Mouse (Mus musculus): ENCODE results near the gene Cdnf. TPM values are rescaled to one million over a fixed set of nuclear protein-coding genes. Genes with fewer than 3 reads are reported as not detected.
A peak's percentile ranks its signal among the peaks of the same experiment; 100 is the strongest.

Gene Cdnf
- polyA plus RNA-seq, 1 experiment from 2014 or later, result 0.40 TPM

DNA sequence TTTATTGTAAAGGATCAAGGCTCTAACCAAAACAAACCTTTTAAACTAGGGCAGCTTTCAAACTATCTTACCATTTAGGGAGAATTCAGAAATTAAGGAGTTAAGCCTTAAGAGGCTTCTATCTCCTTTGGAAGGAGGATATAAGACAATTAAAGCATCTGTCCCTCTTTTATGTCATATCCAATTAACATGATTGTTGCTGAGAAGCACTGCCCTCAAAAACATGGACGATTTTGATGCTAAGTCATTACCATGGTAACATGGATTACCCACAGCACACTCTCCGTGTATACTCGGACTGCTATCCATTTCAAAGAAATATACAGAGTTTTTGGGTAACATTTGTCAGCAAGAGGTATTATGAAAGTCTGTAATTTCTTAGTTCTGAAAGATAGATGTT lies 23.0 kb upstream of the Cdnf start:
- ATAC-seq (no peak), DNase-seq (no peak)
- H3K36me3 ChIP-seq (replicated peaks; ENCODE audit: insufficient read depth, low read length), result peaks cover 39% of the 10 kb centered on the region
- no peak overlapping the region for H3K4me2 ChIP-seq (ENCODE audit: low read depth, low read length)
- no peaks in the 10 kb centered on the region for H3K9me3 ChIP-seq (ENCODE audit: low read length)
- H3K27me3 ChIP-seq (ENCODE audit: insufficient read depth, low read length), result no peaks in the 10 kb centered on the region
- H3K9ac ChIP-seq (replicated peaks), result no peak overlapping the region
- no peak overlapping the region for H3K4me3 ChIP-seq (ENCODE audit: low read depth, low read length)
- H3K27ac ChIP-seq (ENCODE audit: low read depth), result no peak overlapping the region
- TF ChIP-seq CTCF (IDR thresholded peaks at IDR 0.05; ENCODE audit: low read depth), result no peak
- no peak for TF ChIP-seq EP300 (IDR thresholded peaks at IDR 0.05; ENCODE audit: low read depth)
- H3K4me1 ChIP-seq (ENCODE audit: insufficient read depth), result no peaks in the 10 kb centered on the region
- WGBS (ENCODE audit: insufficient replicate concordance), result 91% methylated on average over 3 of the region's 3 CpGs

DNA sequence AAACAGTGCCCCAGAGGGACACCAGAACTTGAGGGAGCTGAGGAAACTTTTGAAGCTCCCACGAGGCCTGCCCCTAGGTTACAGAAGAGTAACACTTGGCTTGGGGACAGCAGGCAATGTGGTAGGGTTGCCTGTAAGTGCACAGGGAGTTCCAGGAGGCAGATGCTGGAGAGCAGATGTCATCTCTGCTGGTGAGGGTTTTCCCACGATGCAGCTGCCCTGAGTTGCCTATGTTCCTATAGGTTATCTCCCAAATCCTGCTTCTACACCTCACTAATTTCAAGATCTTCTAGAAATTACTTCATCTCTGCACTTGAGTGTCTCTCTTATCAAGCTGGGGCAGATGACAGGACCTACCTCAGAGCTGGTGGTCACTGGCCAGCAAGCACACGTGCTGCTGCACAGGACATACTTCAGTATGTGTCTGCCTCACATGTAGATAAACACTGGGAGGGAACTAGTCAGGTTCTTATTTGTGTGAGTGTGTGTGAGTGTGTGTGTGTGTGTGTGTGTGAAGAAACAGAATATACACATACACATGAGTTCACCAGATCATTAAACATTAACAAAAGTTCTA lies 18.9 kb upstream of the Cdnf start:
- H3K27me3 ChIP-seq (ENCODE audit: insufficient read depth, low read length), result no peaks in the 10 kb centered on the region

DNA sequence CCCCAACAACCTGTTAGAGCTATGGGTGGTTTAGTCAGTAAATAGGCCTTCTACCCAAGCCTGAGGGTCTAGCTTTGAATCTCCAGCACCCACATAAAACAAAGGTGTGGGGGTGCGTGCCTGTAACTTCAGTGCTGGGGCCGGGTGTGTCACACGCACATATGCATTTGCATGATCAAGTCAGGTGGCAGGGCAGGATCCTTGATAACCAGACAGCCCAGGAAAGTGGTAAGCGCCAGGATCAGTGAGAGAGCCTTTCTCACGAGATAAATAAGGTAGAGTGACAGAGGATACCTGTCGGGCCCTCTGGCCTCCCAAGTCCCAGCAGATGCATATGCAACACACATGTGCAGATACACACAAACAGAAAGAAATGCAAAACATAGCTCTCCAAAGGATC lies 13.3 kb upstream of the Cdnf start:
- H3K27ac ChIP-seq (ENCODE audit: low read depth), result no peak overlapping the region
- no peaks in the 10 kb centered on the region for H3K9me3 ChIP-seq (ENCODE audit: low read length)
- TF ChIP-seq CTCF (IDR thresholded peaks at IDR 0.05; ENCODE audit: low read depth), result no peak
- no peak for ATAC-seq
- H3K9ac ChIP-seq (replicated peaks), result no peak overlapping the region
- no peaks in the 10 kb centered on the region for H3K4me1 ChIP-seq (ENCODE audit: insufficient read depth)
- no peaks in the 10 kb centered on the region for H3K27me3 ChIP-seq (ENCODE audit: insufficient read depth, low read length)
- DNase-seq, result no peak
- no peak overlapping the region for H3K4me2 ChIP-seq (ENCODE audit: low read depth, low read length)
- H3K4me3 ChIP-seq (ENCODE audit: low read depth, low read length), result no peak overlapping the region
- 73% methylated on average over 6 of the region's 6 CpGs for WGBS (ENCODE audit: insufficient replicate concordance)
- peaks cover 68% of the 10 kb centered on the region for H3K36me3 ChIP-seq (replicated peaks; ENCODE audit: insufficient read depth, low read length)

More for the DNA sequence above, 18.9 kb upstream of the Cdnf start:
- WGBS (ENCODE audit: insufficient replicate concordance), result 64% methylated on average over 3 of the region's 3 CpGs
- Histone ChIP-seq H3K36me3 (replicated peaks; ENCODE audit: insufficient read depth, low read length) (peaks cover 74% of the 10 kb centered on the region), H3K27ac (ENCODE audit: low read depth) (no peak overlapping the region), H3K4me3 (ENCODE audit: low read depth, low read length) (no peak overlapping the region), H3K4me2 (ENCODE audit: low read depth, low read length) (no peak overlapping the region), H3K4me1 (ENCODE audit: insufficient read depth) (no peaks in the 10 kb centered on the region), H3K9me3 (ENCODE audit: low read length) (no peaks in the 10 kb centered on the region), H3K9ac (replicated peaks) (no peak overlapping the region)
- peak; percentile 80 for ATAC-seq
- DNase-seq, result no peak
- no peak for TF ChIP-seq EP300 (IDR thresholded peaks at IDR 0.05; ENCODE audit: low read depth)
- no peak for TF ChIP-seq CTCF (IDR thresholded peaks at IDR 0.05; ENCODE audit: low read depth)

DNA sequence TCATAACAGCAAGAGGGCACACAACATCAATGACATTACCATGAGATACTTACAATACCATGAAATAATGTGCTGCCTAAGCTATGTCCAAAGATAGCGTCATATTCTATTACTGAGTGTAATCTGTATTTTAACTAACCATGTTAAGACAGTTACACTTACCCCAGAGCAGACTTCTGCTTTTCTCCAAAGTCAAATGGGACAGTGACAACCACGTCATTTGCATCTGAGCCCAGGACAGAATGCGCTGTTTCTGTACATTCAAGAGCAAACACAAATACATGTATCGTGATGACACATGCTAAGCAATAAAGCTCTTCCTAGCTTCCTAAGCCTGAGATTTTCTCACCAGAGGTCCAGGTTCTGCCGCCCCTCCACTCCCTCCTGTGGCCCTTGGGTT lies 11.9 kb upstream of the Cdnf start:
- no peaks in the 10 kb centered on the region for H3K9me3 ChIP-seq (ENCODE audit: low read length)
- H3K4me3 ChIP-seq (ENCODE audit: low read depth, low read length), result no peak overlapping the region
- DNase-seq, result no peak
- ATAC-seq, result no peak
- no peaks in the 10 kb centered on the region for H3K27me3 ChIP-seq (ENCODE audit: insufficient read depth, low read length)
- WGBS (ENCODE audit: insufficient replicate concordance), result 87% methylated on average over 5 of the region's 5 CpGs
- TF ChIP-seq CTCF (IDR thresholded peaks at IDR 0.05; ENCODE audit: low read depth) (no peak), EP300 (IDR thresholded peaks at IDR 0.05; ENCODE audit: low read depth) (no peak)
- no peak overlapping the region for H3K27ac ChIP-seq (ENCODE audit: low read depth)
- no peak overlapping the region for H3K4me2 ChIP-seq (ENCODE audit: low read depth, low read length)
- H3K4me1 ChIP-seq (ENCODE audit: insufficient read depth), result no peaks in the 10 kb centered on the region
- H3K9ac ChIP-seq (replicated peaks), result no peak overlapping the region
- H3K36me3 ChIP-seq (replicated peaks; ENCODE audit: insufficient read depth, low read length), result peaks cover 65% of the 10 kb centered on the region

DNA sequence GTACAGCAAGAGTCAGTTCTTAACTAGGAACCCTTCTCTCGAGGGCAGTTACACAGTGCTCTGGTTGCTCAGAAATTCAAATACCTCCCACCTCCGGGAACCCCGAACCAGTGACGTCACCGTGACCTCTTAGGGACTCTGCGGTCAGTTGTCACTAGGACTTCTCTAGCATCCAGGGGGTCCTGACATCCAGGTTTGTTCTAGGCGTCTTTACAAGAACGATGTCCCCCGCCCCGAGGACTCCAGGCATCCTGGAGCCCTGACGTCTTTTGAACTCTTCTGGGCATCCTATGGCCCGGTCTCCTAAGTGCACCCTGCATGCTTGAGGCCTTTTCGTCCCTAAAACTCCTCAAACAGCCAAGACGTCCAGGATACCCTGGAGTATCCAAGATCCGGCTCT lies 754 bp upstream of the Cdnf start:
- H3K27ac ChIP-seq (ENCODE audit: low read depth), result peak overlapping the region; percentile 84
- H3K4me1 ChIP-seq (ENCODE audit: insufficient read depth), result peaks cover 3% of the 10 kb centered on the region
- H3K9ac ChIP-seq (replicated peaks), result peak overlapping the region; percentile 81
- peaks cover 30% of the 10 kb centered on the region for H3K36me3 ChIP-seq (replicated peaks; ENCODE audit: insufficient read depth, low read length)
- H3K9me3 ChIP-seq (ENCODE audit: low read length), result no peaks in the 10 kb centered on the region
- peak overlapping the region; percentile 82 for H3K4me2 ChIP-seq (ENCODE audit: low read depth, low read length)
- ATAC-seq (no peak), DNase-seq (peak; percentile 62)
- WGBS (ENCODE audit: insufficient replicate concordance), result under 1% methylated on average over 15 of the region's 15 CpGs
- H3K4me3 ChIP-seq (ENCODE audit: low read depth, low read length), result peak overlapping the region; percentile 83
- TF ChIP-seq CTCF (IDR thresholded peaks at IDR 0.05; ENCODE audit: low read depth), result no peak
- TF ChIP-seq EP300 (IDR thresholded peaks at IDR 0.05; ENCODE audit: low read depth), result no peak
- H3K27me3 ChIP-seq (ENCODE audit: insufficient read depth, low read length), result no peaks in the 10 kb centered on the region

DNA sequence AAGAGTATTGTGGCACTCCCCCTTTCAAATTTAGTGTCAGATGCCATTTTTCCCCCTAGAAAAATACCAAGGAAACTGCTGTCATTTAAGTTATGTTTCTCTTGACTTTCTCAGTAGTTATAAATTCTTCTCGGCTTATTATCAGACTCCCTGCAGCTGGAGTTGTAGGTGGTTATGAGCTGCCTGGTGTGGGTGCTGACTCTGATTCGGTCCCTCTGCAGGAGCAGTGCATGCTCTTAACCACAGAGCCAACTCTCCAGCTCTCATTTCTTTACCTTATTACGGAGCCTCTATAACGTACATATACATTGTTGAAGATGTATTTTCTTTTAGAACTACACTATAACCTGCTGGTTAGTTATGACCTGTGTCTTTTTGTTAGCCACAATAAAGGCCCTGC lies 9.7 kb downstream of the Cdnf start:
- Histone ChIP-seq H3K4me2 (ENCODE audit: low read depth, low read length) (no peak overlapping the region), H3K9ac (replicated peaks) (no peak overlapping the region), H3K9me3 (ENCODE audit: low read length) (no peaks in the 10 kb centered on the region), H3K27ac (ENCODE audit: low read depth) (no peak overlapping the region), H3K27me3 (ENCODE audit: insufficient read depth, low read length) (no peaks in the 10 kb centered on the region), H3K36me3 (replicated peaks; ENCODE audit: insufficient read depth, low read length) (no peaks in the 10 kb centered on the region), H3K4me1 (ENCODE audit: insufficient read depth) (no peaks in the 10 kb centered on the region), H3K4me3 (ENCODE audit: low read depth, low read length) (no peak overlapping the region)
- WGBS (ENCODE audit: insufficient replicate concordance), result 62% methylated on average over 4 of the region's 4 CpGs
- no peak for ATAC-seq
- no peak for TF ChIP-seq CTCF (IDR thresholded peaks at IDR 0.05; ENCODE audit: low read depth)
- no peak for TF ChIP-seq EP300 (IDR thresholded peaks at IDR 0.05; ENCODE audit: low read depth)
- DNase-seq, result no peak

DNA sequence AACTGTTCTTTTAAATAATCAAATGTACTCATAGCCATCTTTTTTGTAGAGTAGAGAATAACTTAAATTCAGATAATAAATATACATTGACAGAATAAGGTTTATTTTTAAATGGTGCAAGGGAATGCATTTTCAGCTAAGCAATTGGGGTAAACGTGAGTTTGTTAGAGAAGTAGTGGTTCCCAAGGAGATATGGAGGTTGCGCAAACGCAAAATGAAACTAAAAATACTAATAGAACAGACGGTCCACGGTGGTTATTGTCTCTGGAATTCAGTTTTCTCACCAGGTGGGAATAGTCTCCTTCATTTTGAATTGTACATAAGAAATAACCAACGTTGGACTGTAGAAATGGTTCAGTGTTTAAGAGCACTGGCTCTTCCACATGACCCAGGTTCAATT lies 13.5 kb downstream of the Cdnf start:
- H3K36me3 ChIP-seq (replicated peaks; ENCODE audit: insufficient read depth, low read length), result no peaks in the 10 kb centered on the region
- H3K9me3 ChIP-seq (ENCODE audit: low read length), result no peaks in the 10 kb centered on the region
- no peak overlapping the region for H3K27ac ChIP-seq (ENCODE audit: low read depth)
- peak overlapping the region; percentile 4; the same call in 1 of the 2 replicates for H3K4me3 ChIP-seq (ENCODE audit: low read depth, low read length)
- WGBS (ENCODE audit: insufficient replicate concordance), result 47% methylated on average over 6 of the region's 6 CpGs
- no peak overlapping the region for H3K4me2 ChIP-seq (ENCODE audit: low read depth, low read length)
- no peak for ATAC-seq
- no peaks in the 10 kb centered on the region for H3K4me1 ChIP-seq (ENCODE audit: insufficient read depth)
- H3K9ac ChIP-seq (replicated peaks), result no peak overlapping the region
- no peaks in the 10 kb centered on the region for H3K27me3 ChIP-seq (ENCODE audit: insufficient read depth, low read length)
- no peak for DNase-seq
- TF ChIP-seq EP300 (IDR thresholded peaks at IDR 0.05; ENCODE audit: low read depth) (no peak), CTCF (IDR thresholded peaks at IDR 0.05; ENCODE audit: low read depth) (no peak)
